Mouse (Mus musculus): ENCODE measurements around the gene Slc45a2. TPM values are rescaled to one million over a fixed set of nuclear protein-coding genes. Genes with fewer than 3 reads are reported as not detected.

Gene Slc45a2
- total RNA-seq (2014; rRNA removed) (not detected in 2 replicates), polyA plus RNA-seq (2015; fragmentation: Nextera tagmentation; extraction: Ambion mirVana) (0.09 and 0.23 TPM in 2 replicates)

- Histone ChIP-seq H3K4me3 (ENCODE audit: low read length) (no peak within 1 kb of the TSS), H3K4me2 (ENCODE audit: low read depth, low read length) (0 out of 2 replicates have a peak within 1 kb of the TSS, but pooled peaks have one; percentile 7), H3K27me3 (ENCODE audit: insufficient read depth, low read length) (no peaks in the 10 kb centered on the region), H3K36me3 (ENCODE audit: insufficient read depth, low read length) (no peaks in the 10 kb centered on the region), H3K9ac (replicated peaks; ENCODE audit: low read length) (no peak within 1 kb of the TSS), H3K9me3 (ENCODE audit: low read length) (no peaks in the 10 kb centered on the region), H3K27ac (no peak within 1 kb of the TSS), H3K4me1 (ENCODE audit: insufficient read depth, low read length) (no peaks in the 10 kb centered on the region)
- DNase-seq (ENCODE audit: low spot score) (no peak), ATAC-seq (no peak)
- 68% methylated on average over 7 of the region's 7 CpGs for WGBS
- TF ChIP-seq CTCF (IDR thresholded peaks at IDR 0.05; ENCODE audit: low read depth), result no peak
Measured at GRCm38 (mm10) chr15:11000421-11000820, at the start of gene Slc45a2. Gene Slc45a2, plus strand, starts transcription at chr15:11000721.

GRCm38 (mm10) chr15:10951951-10952759 lies 48.4 kb upstream of the Slc45a2 start, which contains the start of gene C1qtnf3:
Gene C1qtnf3, plus strand, starts transcription at chr15:10952332.
- DNase-seq (ENCODE audit: low spot score) (peak; percentile 20), ATAC-seq (peak; percentile 60; the same call in 1 of the 2 replicates)
- Histone ChIP-seq H3K27me3 (ENCODE audit: insufficient read depth, low read length) (no peaks in the 10 kb centered on the region), H3K27ac (peak within 1 kb of the TSS; percentile 45; the same call in 1 of the 2 replicates), H3K4me3 (ENCODE audit: low read length) (peak within 1 kb of the TSS; percentile 18; the same call in 1 of the 2 replicates), H3K4me2 (ENCODE audit: low read depth, low read length) (peak within 1 kb of the TSS; percentile 46), H3K9me3 (ENCODE audit: low read length) (no peaks in the 10 kb centered on the region), H3K9ac (replicated peaks; ENCODE audit: low read length) (no peak within 1 kb of the TSS), H3K36me3 (ENCODE audit: insufficient read depth, low read length) (no peaks in the 10 kb centered on the region), H3K4me1 (ENCODE audit: insufficient read depth, low read length) (0 out of 2 replicates have a peak, but pooled peaks cover 4% of the 10 kb centered on the region)
- no peak for TF ChIP-seq CTCF (IDR thresholded peaks at IDR 0.05; ENCODE audit: low read depth)
- 38% methylated on average over 23 of the region's 23 CpGs for WGBS

GRCm38 (mm10) chr15:10952760-10953305 lies 47.7 kb upstream of the Slc45a2 start:
- H3K4me3 ChIP-seq (ENCODE audit: low read length), result no peak overlapping the region
- peak overlapping the region; percentile 46 for H3K4me2 ChIP-seq (ENCODE audit: low read depth, low read length)
- H3K4me1 ChIP-seq (ENCODE audit: insufficient read depth, low read length), result 0 out of 2 replicates have a peak, but pooled peaks cover 4% of the 10 kb centered on the region
- DNase-seq (ENCODE audit: low spot score), result peak; percentile 5
- no peaks in the 10 kb centered on the region for H3K27me3 ChIP-seq (ENCODE audit: insufficient read depth, low read length)
- 0 out of 2 replicates have a peak overlapping the region, but pooled peaks have one; percentile 45 for H3K27ac ChIP-seq
- no peak overlapping the region for H3K9ac ChIP-seq (replicated peaks; ENCODE audit: low read length)
- TF ChIP-seq CTCF (IDR thresholded peaks at IDR 0.05; ENCODE audit: low read depth), result no peak
- H3K9me3 ChIP-seq (ENCODE audit: low read length), result no peaks in the 10 kb centered on the region
- H3K36me3 ChIP-seq (ENCODE audit: insufficient read depth, low read length), result no peaks in the 10 kb centered on the region
- 0 out of 2 replicates have a peak, but pooled peaks have one; percentile 72 for ATAC-seq
- 26% methylated on average over 4 of the region's 4 CpGs for WGBS

- 84% methylated on average over 1 of the region's 1 CpGs for WGBS
- no peak for TF ChIP-seq CTCF (IDR thresholded peaks at IDR 0.05; ENCODE audit: low read depth)
- ATAC-seq (no peak), DNase-seq (ENCODE audit: low spot score) (no peak)
- no peak overlapping the region for H3K27ac ChIP-seq
- H3K4me2 ChIP-seq (ENCODE audit: low read depth, low read length), result no peak overlapping the region
- H3K36me3 ChIP-seq (ENCODE audit: insufficient read depth, low read length), result no peaks in the 10 kb centered on the region
- no peak overlapping the region for H3K9ac ChIP-seq (replicated peaks; ENCODE audit: low read length)
- H3K27me3 ChIP-seq (ENCODE audit: insufficient read depth, low read length), result no peaks in the 10 kb centered on the region
- no peak overlapping the region for H3K4me3 ChIP-seq (ENCODE audit: low read length)
- H3K4me1 ChIP-seq (ENCODE audit: insufficient read depth, low read length), result 0 out of 2 replicates have a peak, but pooled peaks cover 4% of the 10 kb centered on the region
- H3K9me3 ChIP-seq (ENCODE audit: low read length), result no peaks in the 10 kb centered on the region
Measured at GRCm38 (mm10) chr15:10953465-10953864, 47.1 kb upstream of the Slc45a2 start.

- H3K9ac ChIP-seq (replicated peaks; ENCODE audit: low read length), result no peak overlapping the region
- no peaks in the 10 kb centered on the region for H3K27me3 ChIP-seq (ENCODE audit: insufficient read depth, low read length)
- no peaks in the 10 kb centered on the region for H3K36me3 ChIP-seq (ENCODE audit: insufficient read depth, low read length)
- ATAC-seq (no peak), DNase-seq (ENCODE audit: low spot score) (no peak)
- 88% methylated on average over 6 of the region's 6 CpGs for WGBS
- no peak overlapping the region for H3K27ac ChIP-seq
- H3K4me1 ChIP-seq (ENCODE audit: insufficient read depth, low read length), result 0 out of 2 replicates have a peak, but pooled peaks cover 4% of the 10 kb centered on the region
- no peak for TF ChIP-seq CTCF (IDR thresholded peaks at IDR 0.05; ENCODE audit: low read depth)
- H3K4me2 ChIP-seq (ENCODE audit: low read depth, low read length), result no peak overlapping the region
- no peak overlapping the region for H3K4me3 ChIP-seq (ENCODE audit: low read length)
- H3K9me3 ChIP-seq (ENCODE audit: low read length), result no peaks in the 10 kb centered on the region
Measured at GRCm38 (mm10) chr15:10954381-10955016, 46.0 kb upstream of the Slc45a2 start.

GRCm38 (mm10) chr15:10955156-10955555 lies 45.4 kb upstream of the Slc45a2 start:
- no peaks in the 10 kb centered on the region for H3K27me3 ChIP-seq (ENCODE audit: insufficient read depth, low read length)
- H3K4me1 ChIP-seq (ENCODE audit: insufficient read depth, low read length), result 0 out of 2 replicates have a peak, but pooled peaks cover 4% of the 10 kb centered on the region
- ATAC-seq (no peak), DNase-seq (ENCODE audit: low spot score) (no peak)
- H3K36me3 ChIP-seq (ENCODE audit: insufficient read depth, low read length), result no peaks in the 10 kb centered on the region
- TF ChIP-seq CTCF (IDR thresholded peaks at IDR 0.05; ENCODE audit: low read depth), result no peak
- WGBS, result 70% methylated on average over 5 of the region's 5 CpGs
- H3K9ac ChIP-seq (replicated peaks; ENCODE audit: low read length), result no peak overlapping the region
- no peaks in the 10 kb centered on the region for H3K9me3 ChIP-seq (ENCODE audit: low read length)
- no peak overlapping the region for H3K4me3 ChIP-seq (ENCODE audit: low read length)
- no peak overlapping the region for H3K4me2 ChIP-seq (ENCODE audit: low read depth, low read length)
- no peak overlapping the region for H3K27ac ChIP-seq

All from hindbrain, postnatal 0 days (tissue).